Mouse (Mus musculus) C2C12 (cell line): Measurements from ENCODE around the gene Irgc1.
"Not testable (repeated sequence)": the region's sequence is repeated elsewhere in the genome, so short reads cannot be mapped to it uniquely, and the experiment has no call there.

ENCODE experiments used
- CTCF ChIP-seq: IDR thresholded peaks from one replicate; pipeline ENCODE4 v1.5.1; 2011; ENCODE audit not compliant: control insufficient read depth, insufficient read depth, insufficient read length
- MAX ChIP-seq: IDR thresholded peaks from one replicate; pipeline ENCODE4 v1.6.1; 2011; ENCODE audit warnings: mild to moderate bottlenecking, control low read depth
- MYOD1 ChIP-seq: IDR thresholded peaks from one replicate; pipeline ENCODE4 v1.6.1; 2011; ENCODE audit warnings: low read depth; ENCODE audit not compliant: control insufficient read depth, insufficient read length
- USF1 ChIP-seq: IDR thresholded peaks from one replicate; pipeline ENCODE4 v1.6.1; 2011; ENCODE audit warnings: low read depth, mild to moderate bottlenecking, control low read depth, moderate library complexity

DNA sequence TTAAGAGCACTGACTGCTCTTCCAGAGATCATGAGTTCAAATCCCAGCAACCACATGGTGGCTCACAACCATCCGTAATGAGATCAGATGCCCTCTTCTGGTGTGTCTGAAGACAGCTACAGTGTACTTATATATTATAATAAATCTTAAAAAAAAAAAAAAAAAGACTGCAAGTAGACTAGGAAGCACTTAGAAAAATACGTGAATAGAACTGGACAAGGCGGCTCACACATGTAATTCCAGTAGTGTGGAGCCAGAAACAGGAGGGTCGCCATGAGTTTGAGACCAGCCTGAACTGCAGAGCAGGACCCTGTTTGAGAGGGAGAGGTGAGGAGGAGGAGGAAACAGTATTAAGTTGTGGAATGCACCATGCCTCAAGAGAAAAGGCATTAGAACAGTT lies 51.6 kb downstream of the Irgc1 start:
- TF ChIP-seq CTCF, MAX, MYOD1, USF1: not testable (repeated sequence)
